Mouse (Mus musculus): ENCODE measurements around the gene Ctns. TPM values are rescaled to one million over a fixed set of nuclear protein-coding genes. Genes with fewer than 3 reads are reported as not detected.

Ctns gene
- polyA plus RNA-seq (2015; fragmentation: Nextera tagmentation; extraction: Ambion mirVana): 17.4 and 21.5 TPM in 2 replicates

- peak; percentile 96 for ATAC-seq (replicated peaks)
- Histone ChIP-seq H3K4me2 (replicated peaks) (peak within 1 kb of the TSS; percentile 96), H3K36me3 (peaks cover 6% of the 10 kb centered on the region; the same call in 1 of the 2 replicates), H3K4me3 (peak within 1 kb of the TSS; percentile 73), H3K4me1 (peaks cover 28% of the 10 kb centered on the region), H3K9me3 (no peaks in the 10 kb centered on the region), H3K27ac (replicated peaks) (0 out of 2 replicates have a peak within 1 kb of the TSS, but pooled peaks have one; percentile 25), H3K27me3 (no peaks in the 10 kb centered on the region), H3K9ac (replicated peaks) (peak within 1 kb of the TSS; percentile 61)
- 1% methylated on average over 22 of the region's 22 CpGs for WGBS
These were observed at the start of gene Ctns for GRCm38 (mm10) chr11:73198603-73199229. Ctns (minus strand) TSS chr11:73199042.

GRCm38 (mm10) chr11:73242777-73243176 lies 43.9 kb upstream of the Ctns start:
- no peaks in the 10 kb centered on the region for H3K9me3 ChIP-seq
- 85% methylated on average over 4 of the region's 4 CpGs for WGBS
- H3K36me3 ChIP-seq: no peaks in the 10 kb centered on the region
- no peak overlapping the region for H3K4me2 ChIP-seq (replicated peaks)
- no peak overlapping the region for H3K9ac ChIP-seq (replicated peaks)
- no peaks in the 10 kb centered on the region for H3K27me3 ChIP-seq
- H3K27ac ChIP-seq (replicated peaks): no peak overlapping the region
- ATAC-seq (replicated peaks): no peak
- H3K4me1 ChIP-seq: no peaks in the 10 kb centered on the region
- no peak overlapping the region for H3K4me3 ChIP-seq

GRCm38 (mm10) chr11:73242199-73242598 lies 43.4 kb upstream of the Ctns start:
- 82% methylated on average over 6 of the region's 6 CpGs for WGBS
- no peak overlapping the region for H3K4me2 ChIP-seq (replicated peaks)
- no peak for ATAC-seq (replicated peaks)
- H3K36me3 ChIP-seq: no peaks in the 10 kb centered on the region
- no peak overlapping the region for H3K4me3 ChIP-seq
- H3K9me3 ChIP-seq: no peaks in the 10 kb centered on the region
- no peak overlapping the region for H3K9ac ChIP-seq (replicated peaks)
- H3K27me3 ChIP-seq: no peaks in the 10 kb centered on the region
- no peak overlapping the region for H3K27ac ChIP-seq (replicated peaks)
- H3K4me1 ChIP-seq: no peaks in the 10 kb centered on the region

- no peak overlapping the region for H3K4me3 ChIP-seq
- 78% methylated on average over 3 of the region's 3 CpGs for WGBS
- no peak for ATAC-seq (replicated peaks)
- no peaks in the 10 kb centered on the region for H3K4me1 ChIP-seq
- H3K36me3 ChIP-seq: no peaks in the 10 kb centered on the region
- H3K9me3 ChIP-seq: no peaks in the 10 kb centered on the region
- H3K9ac ChIP-seq (replicated peaks): no peak overlapping the region
- no peak overlapping the region for H3K27ac ChIP-seq (replicated peaks)
- no peak overlapping the region for H3K4me2 ChIP-seq (replicated peaks)
- H3K27me3 ChIP-seq: no peaks in the 10 kb centered on the region
These were observed 37.9 kb upstream of the Ctns start for GRCm38 (mm10) chr11:73236731-73237130.

- Histone ChIP-seq H3K27ac (replicated peaks) (no peak overlapping the region), H3K9me3 (no peaks in the 10 kb centered on the region), H3K4me1 (no peaks in the 10 kb centered on the region), H3K36me3 (no peaks in the 10 kb centered on the region), H3K4me2 (replicated peaks) (no peak overlapping the region), H3K9ac (replicated peaks) (no peak overlapping the region), H3K27me3 (no peaks in the 10 kb centered on the region), H3K4me3 (no peak overlapping the region)
- WGBS: 36% methylated on average over 5 of the region's 5 CpGs
- ATAC-seq (replicated peaks): no peak
These were observed 37.3 kb upstream of the Ctns start for GRCm38 (mm10) chr11:73235990-73236701.

- H3K4me1 ChIP-seq: no peaks in the 10 kb centered on the region
- no peak for ATAC-seq (replicated peaks)
- no peak within 1 kb of the TSS for H3K4me2 ChIP-seq (replicated peaks)
- no peak within 1 kb of the TSS for H3K27ac ChIP-seq (replicated peaks)
- H3K36me3 ChIP-seq: no peaks in the 10 kb centered on the region
- H3K9me3 ChIP-seq: no peaks in the 10 kb centered on the region
- H3K27me3 ChIP-seq: no peaks in the 10 kb centered on the region
- WGBS: 82% methylated on average over 5 of the region's 5 CpGs
- no peak within 1 kb of the TSS for H3K9ac ChIP-seq (replicated peaks)
- no peak within 1 kb of the TSS for H3K4me3 ChIP-seq
These were observed 35.1 kb upstream of the Ctns start, which contains the start of gene Trpv1 for GRCm38 (mm10) chr11:73233992-73234391. Trpv1 (plus strand) TSS chr11:73234292.

- H3K27me3 ChIP-seq: no peaks in the 10 kb centered on the region
- WGBS: 52% methylated on average over 2 of the region's 2 CpGs
- H3K36me3 ChIP-seq: no peaks in the 10 kb centered on the region
- H3K27ac ChIP-seq (replicated peaks): no peak overlapping the region
- no peaks in the 10 kb centered on the region for H3K9me3 ChIP-seq
- no peak overlapping the region for H3K9ac ChIP-seq (replicated peaks)
- H3K4me1 ChIP-seq: no peaks in the 10 kb centered on the region
- no peak overlapping the region for H3K4me3 ChIP-seq
- H3K4me2 ChIP-seq (replicated peaks): no peak overlapping the region
- no peak for ATAC-seq (replicated peaks)
These were observed 33.7 kb upstream of the Ctns start for GRCm38 (mm10) chr11:73232513-73232912.

GRCm38 (mm10) chr11:73230081-73230480 lies 31.2 kb upstream of the Ctns start:
- H3K27ac ChIP-seq (replicated peaks): no peak overlapping the region
- no peak overlapping the region for H3K9ac ChIP-seq (replicated peaks)
- no peak for ATAC-seq (replicated peaks)
- no peaks in the 10 kb centered on the region for H3K36me3 ChIP-seq
- H3K9me3 ChIP-seq: no peaks in the 10 kb centered on the region
- WGBS: 94% methylated on average over 5 of the region's 5 CpGs
- no peaks in the 10 kb centered on the region for H3K4me1 ChIP-seq
- no peak overlapping the region for H3K4me2 ChIP-seq (replicated peaks)
- H3K4me3 ChIP-seq: no peak overlapping the region
- H3K27me3 ChIP-seq: no peaks in the 10 kb centered on the region

GRCm38 (mm10) chr11:73228881-73229280 lies 30.0 kb upstream of the Ctns start:
- Histone ChIP-seq H3K4me2 (replicated peaks) (no peak overlapping the region), H3K27ac (replicated peaks) (no peak overlapping the region), H3K27me3 (no peaks in the 10 kb centered on the region), H3K9me3 (no peaks in the 10 kb centered on the region), H3K36me3 (no peaks in the 10 kb centered on the region), H3K9ac (replicated peaks) (no peak overlapping the region), H3K4me3 (no peak overlapping the region), H3K4me1 (no peaks in the 10 kb centered on the region)
- 86% methylated on average over 5 of the region's 5 CpGs for WGBS
- no peak for ATAC-seq (replicated peaks)

GRCm38 (mm10) chr11:73225856-73226255 lies 27.0 kb upstream of the Ctns start:
- no peaks in the 10 kb centered on the region for H3K4me1 ChIP-seq
- WGBS: 91% methylated on average over 6 of the region's 6 CpGs
- ATAC-seq (replicated peaks): no peak

GRCm38 (mm10) chr11:73223966-73224365 lies 25.1 kb upstream of the Ctns start:
- H3K9me3 ChIP-seq: no peaks in the 10 kb centered on the region
- 71% methylated on average over 2 of the region's 2 CpGs for WGBS

More at GRCm38 (mm10) chr11:73225856-73226255, 27.0 kb upstream of the Ctns start:
- Histone ChIP-seq H3K9ac (replicated peaks) (no peak overlapping the region), H3K36me3 (no peaks in the 10 kb centered on the region), H3K27ac (replicated peaks) (no peak overlapping the region), H3K4me3 (no peak overlapping the region), H3K4me2 (replicated peaks) (no peak overlapping the region), H3K27me3 (no peaks in the 10 kb centered on the region), H3K9me3 (no peaks in the 10 kb centered on the region)

GRCm38 (mm10) chr11:73222846-73223245 lies 24.0 kb upstream of the Ctns start:
- no peak overlapping the region for H3K9ac ChIP-seq (replicated peaks)
- H3K27ac ChIP-seq (replicated peaks): no peak overlapping the region
- no peak overlapping the region for H3K4me2 ChIP-seq (replicated peaks)
- H3K36me3 ChIP-seq: no peaks in the 10 kb centered on the region
- no peaks in the 10 kb centered on the region for H3K4me1 ChIP-seq
- H3K4me3 ChIP-seq: no peak overlapping the region
- no peaks in the 10 kb centered on the region for H3K27me3 ChIP-seq
- 41% methylated on average over 5 of the region's 5 CpGs for WGBS
- H3K9me3 ChIP-seq: no peaks in the 10 kb centered on the region
- no peak for ATAC-seq (replicated peaks)

More at GRCm38 (mm10) chr11:73223966-73224365, 25.1 kb upstream of the Ctns start:
- no peaks in the 10 kb centered on the region for H3K4me1 ChIP-seq
- no peak overlapping the region for H3K4me2 ChIP-seq (replicated peaks)
- H3K27me3 ChIP-seq: no peaks in the 10 kb centered on the region
- H3K9ac ChIP-seq (replicated peaks): no peak overlapping the region
- no peak for ATAC-seq (replicated peaks)
- no peaks in the 10 kb centered on the region for H3K36me3 ChIP-seq
- no peak overlapping the region for H3K4me3 ChIP-seq
- no peak overlapping the region for H3K27ac ChIP-seq (replicated peaks)

Measured in forebrain, embryonic 15.5 days (tissue).